Mouse (Mus musculus): ENCODE measurements around the gene Med22.

DNA sequence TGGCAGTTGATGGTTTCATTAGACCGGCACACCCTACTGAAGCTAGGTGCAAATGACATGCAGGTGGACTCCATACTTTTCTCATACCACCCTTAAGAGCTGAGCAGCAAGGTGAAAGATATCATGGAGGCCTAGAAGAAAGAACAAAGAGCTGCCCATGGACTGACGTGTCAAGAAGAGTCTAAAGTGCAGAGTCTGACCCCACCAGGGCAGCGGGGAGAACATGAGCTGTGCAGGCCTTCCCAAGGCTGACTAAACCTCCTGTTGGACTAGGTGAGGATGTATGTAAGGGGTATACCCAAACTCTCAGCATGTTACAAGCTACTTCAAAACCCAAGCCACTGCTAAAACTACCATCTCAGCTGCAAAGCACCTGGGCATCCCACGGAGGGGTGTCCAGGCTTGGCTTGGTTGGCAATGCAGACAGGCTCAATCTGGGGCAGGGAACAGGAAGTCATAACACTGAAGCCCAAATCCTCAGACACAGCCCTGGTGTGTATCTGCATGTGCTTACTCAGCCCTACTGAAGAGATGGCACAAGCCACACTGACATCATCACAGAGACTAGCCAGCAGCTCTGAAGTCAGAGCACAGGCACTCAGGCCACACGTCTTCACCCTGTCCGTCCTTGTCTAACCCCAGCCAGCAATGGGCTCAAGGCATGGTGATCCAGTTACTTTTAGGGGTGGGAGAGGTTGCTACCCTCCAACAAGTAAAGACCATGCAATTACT lies 17.4 kb upstream of the Med22 start:
- no peak for TF ChIP-seq CTCF (IDR thresholded peaks at IDR 0.05; ENCODE audit: borderline replicate concordance, insufficient read depth, low read length)
- TF ChIP-seq POLR2A (IDR thresholded peaks at IDR 0.05; ENCODE audit: low read depth, low read length) = no peak

All from embryonic fibroblast, embryonic 13.5 days (primary cell).